Mouse (Mus musculus) myocyte (in vitro differentiated cells): Measurements from ENCODE around the gene Cfdp1. TPM values are rescaled to one million over a fixed set of nuclear protein-coding genes. Genes with fewer than 3 reads are reported as not detected.

Source experiments
- H3K27me3 ChIP-seq: one replicate; pipeline ENCODE4 v1.6.1; 2011; ENCODE audit not compliant: control insufficient read depth, insufficient read depth, insufficient read length
- H3K36me3 ChIP-seq: one replicate; pipeline ENCODE4 v1.6.1; 2011; ENCODE audit not compliant: control insufficient read depth, insufficient read depth
- H3K4me2 ChIP-seq: one replicate; pipeline ENCODE4 v1.6.1; 2011; ENCODE audit warnings: low read depth, control low read depth
- H3K4me3 ChIP-seq: one replicate; pipeline ENCODE4 v1.5.1; 2011; ENCODE audit warnings: mild to moderate bottlenecking, control low read depth, moderate library complexity
- H3K79me2 ChIP-seq: one replicate; pipeline ENCODE4 v1.6.1; 2011; ENCODE audit not compliant: control insufficient read depth, insufficient read depth
- H3ac ChIP-seq: one replicate; pipeline ENCODE4 v1.6.1; 2011; ENCODE audit not compliant: control insufficient read depth, insufficient read length
- CEBPB ChIP-seq: IDR thresholded peaks from 2 replicates; pipeline ENCODE4 v1.6.1; 2011; ENCODE audit warnings: mild to moderate bottlenecking, moderate library complexity; ENCODE audit not compliant: poor library complexity, insufficient read depth, severe bottlenecking
- E2F4 ChIP-seq: IDR thresholded peaks from one replicate; pipeline ENCODE4 v1.6.1; 2011; ENCODE audit warnings: mild to moderate bottlenecking, control low read depth, moderate library complexity; ENCODE audit not compliant: insufficient read depth
- MAX ChIP-seq: IDR thresholded peaks from one replicate; pipeline ENCODE4 v1.6.1; 2011; ENCODE audit warnings: low read depth, mild to moderate bottlenecking, control low read depth
- MYOD1 ChIP-seq, 3 experiments: IDR thresholded peaks; one replicate each; pipeline ENCODE4 v1.6.1; 2011; ENCODE audit warnings: control low read depth in 2 of 3, low read depth in 2 of 3, mild to moderate bottlenecking in 2 of 3, moderate library complexity in 1 of 3; ENCODE audit not compliant: insufficient read length in 2 of 3, control insufficient read depth in 1 of 3
- MYOG ChIP-seq, 3 experiments: IDR thresholded peaks; one replicate each; pipeline ENCODE4 v1.6.1; 2011; ENCODE audit warnings: control low read depth in 2 of 3, low read depth in 2 of 3, mild to moderate bottlenecking in 2 of 3; ENCODE audit not compliant: insufficient read length in 2 of 3, control insufficient read depth in 1 of 3, insufficient read depth in 1 of 3
- POLR2A ChIP-seq: IDR thresholded peaks from one replicate; pipeline ENCODE4 v1.6.1; 2011; ENCODE audit warnings: low read depth, mild to moderate bottlenecking, control low read depth, moderate library complexity; ENCODE audit not compliant: insufficient read length
- POLR2AphosphoS2 ChIP-seq: IDR thresholded peaks from one replicate; pipeline ENCODE4 v1.6.1; 2011; ENCODE audit warnings: low read depth, control low read depth; ENCODE audit not compliant: insufficient read length
- REST ChIP-seq: IDR thresholded peaks from one replicate; pipeline ENCODE4 v1.6.1; 2011; ENCODE audit warnings: mild to moderate bottlenecking, control low read depth, moderate library complexity; ENCODE audit not compliant: insufficient read depth, insufficient read length
- SRF ChIP-seq: IDR thresholded peaks from one replicate; pipeline ENCODE4 v1.6.1; 2011; ENCODE audit warnings: low read depth; ENCODE audit not compliant: control insufficient read depth, insufficient read length
- TCF12 ChIP-seq: IDR thresholded peaks from one replicate; pipeline ENCODE4 v1.6.1; 2011; ENCODE audit warnings: mild to moderate bottlenecking, control low read depth; ENCODE audit not compliant: poor library complexity, insufficient read depth, severe bottlenecking
- TCF3 ChIP-seq: IDR thresholded peaks from one replicate; pipeline ENCODE4 v1.6.1; 2011; ENCODE audit warnings: low read depth, control low read depth; ENCODE audit not compliant: insufficient read length
- USF1 ChIP-seq: IDR thresholded peaks from one replicate; pipeline ENCODE4 v1.6.1; 2011; ENCODE audit warnings: low read depth, mild to moderate bottlenecking, control low read depth, moderate library complexity
- polyA plus RNA-seq: library from polyadenylated mRNA; unstranded; fragments of >200 nt; fragmentation: generic; extraction: Trizol; gene quantifications from one replicate; pipeline ENCODE4 v1.2.1, GENCODE M21; 2012; ENCODE audit warnings: missing spikeins

The Cfdp1 gene
- polyA plus RNA-seq, 1 experiment, result 44.9 TPM

GRCm38 (mm10) chr8:111782161-111782560 is 71.9 kb downstream of the Cfdp1 start:
- H3K27me3 ChIP-seq, result no peaks in the 10 kb centered on the region
- no peak for TF ChIP-seq USF1
- no peak for TF ChIP-seq E2F4
- no peak for TF ChIP-seq TCF3
- no peak overlapping the region for H3K4me3 ChIP-seq
- no peaks in the 10 kb centered on the region for H3K36me3 ChIP-seq
- H3K4me2 ChIP-seq, result no peak overlapping the region
- peaks cover 4% of the 10 kb centered on the region for H3K79me2 ChIP-seq
- H3ac ChIP-seq, result no peak overlapping the region

GRCm38 (mm10) chr8:111780697-111781424 is 73.2 kb downstream of the Cfdp1 start:
- H3K79me2 ChIP-seq, result peaks cover 4% of the 10 kb centered on the region
- no peak overlapping the region for H3K4me3 ChIP-seq
- TF ChIP-seq MYOG (IDR thresholded peaks at IDR 0.05; ENCODE audit: control insufficient read depth in 1 of 3, insufficient read depth in 1 of 3, insufficient read length in 2 of 3, low read depth in 2 of 3) (no peak), CEBPB (no peak), POLR2A (no peak), POLR2AphosphoS2 (no peak), REST (no peak), USF1 (no peak), E2F4 (no peak), TCF12 (no peak)
- no peaks in the 10 kb centered on the region for H3K36me3 ChIP-seq
- H3ac ChIP-seq, result no peak overlapping the region
- no peaks in the 10 kb centered on the region for H3K27me3 ChIP-seq
- H3K4me2 ChIP-seq, result no peak overlapping the region

- Histone ChIP-seq H3ac (no peak overlapping the region), H3K4me2 (no peak overlapping the region), H3K4me3 (no peak overlapping the region), H3K36me3 (peaks cover 5% of the 10 kb centered on the region), H3K79me2 (peaks cover 4% of the 10 kb centered on the region), H3K27me3 (no peaks in the 10 kb centered on the region)
- TF ChIP-seq TCF3 (no peak), USF1 (no peak), CEBPB (no peak), MYOG (IDR thresholded peaks at IDR 0.05; ENCODE audit: control insufficient read depth in 1 of 3, insufficient read depth in 1 of 3, insufficient read length in 2 of 3, low read depth in 2 of 3) (no peak), POLR2AphosphoS2 (no peak), E2F4 (no peak), TCF12 (no peak), POLR2A (no peak), SRF (no peak), MAX (no peak), REST (no peak), MYOD1 (IDR thresholded peaks at IDR 0.05; ENCODE audit: control insufficient read depth in 1 of 3, insufficient read length in 2 of 3, low read depth in 2 of 3) (no peak)
These were observed 74.4 kb downstream of the Cfdp1 start for GRCm38 (mm10) chr8:111779690-111780089.

GRCm38 (mm10) chr8:111778801-111779200 is 75.3 kb downstream of the Cfdp1 start:
- H3K4me3 ChIP-seq, result no peak overlapping the region
- H3ac ChIP-seq, result no peak overlapping the region
- TF ChIP-seq E2F4 (no peak), USF1 (no peak), POLR2A (no peak), TCF3 (no peak), SRF (no peak), MAX (no peak), CEBPB (no peak)
- peaks cover 6% of the 10 kb centered on the region for H3K36me3 ChIP-seq
- no peak overlapping the region for H3K4me2 ChIP-seq
- peaks cover 4% of the 10 kb centered on the region for H3K79me2 ChIP-seq
- no peaks in the 10 kb centered on the region for H3K27me3 ChIP-seq

GRCm38 (mm10) chr8:111776492-111776891 is 77.6 kb downstream of the Cfdp1 start:
- H3K4me3 ChIP-seq, result no peak overlapping the region
- H3K79me2 ChIP-seq, result no peaks in the 10 kb centered on the region
- H3K4me2 ChIP-seq, result no peak overlapping the region
- peaks cover 6% of the 10 kb centered on the region for H3K36me3 ChIP-seq
- no peak overlapping the region for H3ac ChIP-seq
- TF ChIP-seq CEBPB (no peak), SRF (no peak), POLR2A (no peak), MYOG (IDR thresholded peaks at IDR 0.05; ENCODE audit: control insufficient read depth in 1 of 3, insufficient read depth in 1 of 3, insufficient read length in 2 of 3, low read depth in 2 of 3) (no peak), REST (no peak), TCF12 (no peak), E2F4 (no peak), POLR2AphosphoS2 (no peak), TCF3 (no peak), MYOD1 (IDR thresholded peaks at IDR 0.05; ENCODE audit: control insufficient read depth in 1 of 3, insufficient read length in 2 of 3, low read depth in 2 of 3) (no peak), USF1 (no peak), MAX (no peak)
- no peaks in the 10 kb centered on the region for H3K27me3 ChIP-seq
